Mouse (Mus musculus) megakaryocyte, embryonic 14.5 days (primary cell): ENCODE measurements around the gene Tnpo1.

Experiments
- FLI1 ChIP-seq: IDR thresholded peaks from 2 replicates; pipeline ENCODE4 v1.6.1; 2012; ENCODE audit warnings: low read length, inconsistent platforms, mixed read lengths
- GATA1 ChIP-seq: IDR thresholded peaks from 3 replicates; pipeline ENCODE4 v1.6.1; 2012; ENCODE audit warnings: mixed read lengths, low read length, inconsistent platforms, borderline replicate concordance

DNA sequence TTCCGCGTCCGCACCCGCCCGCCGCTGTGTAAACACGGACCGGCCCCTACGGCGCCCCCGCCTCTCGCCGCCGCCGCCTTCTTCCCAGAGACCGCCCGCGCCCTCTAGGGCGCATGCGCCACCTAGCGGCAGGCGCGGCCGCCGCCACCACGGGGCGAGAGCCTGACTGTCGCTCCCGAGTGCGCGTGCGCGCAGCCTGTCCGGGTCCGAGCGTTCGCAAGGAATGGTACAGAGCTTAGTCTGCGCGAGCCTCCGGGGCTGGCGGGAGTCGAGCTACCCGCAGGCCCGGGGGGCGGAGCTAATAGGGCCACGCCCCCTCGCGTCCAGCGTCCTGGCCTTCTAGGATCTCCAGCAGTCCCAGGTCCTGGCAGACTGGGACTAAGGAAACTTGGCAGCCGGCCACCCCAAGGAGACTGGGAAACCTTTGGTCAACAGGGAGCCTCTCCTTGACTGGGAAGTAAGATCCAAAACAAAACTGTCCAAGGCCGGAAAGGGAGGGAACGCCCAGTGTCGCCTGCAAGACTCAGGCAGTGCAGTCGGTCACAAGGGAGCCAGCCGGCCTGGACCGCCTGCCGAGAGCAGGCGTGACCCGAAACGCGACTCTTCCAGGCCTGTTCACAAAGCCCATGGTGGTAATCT, 110.9 kb downstream of the Tnpo1 start, which contains the start of gene Fcho2:
- TF ChIP-seq GATA1, result no peak
- TF ChIP-seq FLI1, result no peak
